Mouse (Mus musculus) left cerebral cortex, adult 11 months (tissue): Measurements from ENCODE around the gene Abcb11.

Experiments
- DNase-seq: peaks from one replicate; pipeline ENCODE4 v3.0.0; 2022; ENCODE audit warnings: low spot score

Gene Abcb11

GRCm38 (mm10) chr2:69188732-69189131 is 153.7 kb downstream of the Abcb11 start:
- peak; percentile 17 for DNase-seq
